Mouse (Mus musculus) kidney, adult 8-10 months (tissue): ENCODE measurements around the gene Ppp1r8.
A peak's percentile ranks its signal among the peaks of the same experiment; 100 is the strongest.

Source experiments
- DNase-seq, 2 experiments: peaks; one replicate each; pipeline ENCODE4 v3.0.0; 2022

Ppp1r8 gene

DNA sequence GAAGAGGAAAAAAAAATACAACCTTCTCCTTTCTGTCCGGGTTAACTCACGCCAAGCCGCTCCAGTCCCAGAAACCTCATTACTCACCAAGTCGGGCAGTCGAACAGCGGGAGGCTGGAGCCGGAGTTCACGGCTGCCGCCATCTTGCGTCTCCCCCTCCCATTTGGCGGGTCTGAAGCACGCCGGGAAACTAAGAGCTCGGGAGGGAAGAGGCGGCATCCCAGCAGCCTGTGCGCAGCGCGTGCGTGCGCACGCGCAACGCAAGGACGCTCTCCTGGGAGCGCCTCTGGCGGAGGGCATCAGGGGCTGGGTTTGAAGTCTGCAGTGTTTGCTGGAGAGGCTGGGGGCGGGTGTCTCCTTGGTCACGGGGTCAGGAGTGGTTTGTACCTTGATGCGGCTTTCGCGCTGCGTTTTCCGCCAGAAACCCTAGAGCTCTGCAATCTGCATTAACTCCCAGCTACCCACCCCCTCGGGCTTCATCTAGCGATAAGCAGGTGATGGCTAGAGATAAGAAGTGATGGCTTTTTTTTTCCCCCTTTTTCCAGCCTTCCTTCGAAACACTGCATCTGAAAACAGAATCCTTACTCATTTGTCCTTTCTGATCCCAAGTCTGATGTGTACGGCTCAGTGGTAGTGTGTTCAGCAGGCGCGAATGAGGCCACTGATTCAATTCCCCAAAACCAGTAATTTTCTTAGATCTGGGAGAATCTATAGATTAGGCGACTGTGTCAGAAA is at the start of gene Ppp1r8:
Gene Ppp1r8 (minus strand): TSS at position 200 of the 735 bp plus-strand sequence.
- peak; percentile 86 to 90 for DNase-seq

DNA sequence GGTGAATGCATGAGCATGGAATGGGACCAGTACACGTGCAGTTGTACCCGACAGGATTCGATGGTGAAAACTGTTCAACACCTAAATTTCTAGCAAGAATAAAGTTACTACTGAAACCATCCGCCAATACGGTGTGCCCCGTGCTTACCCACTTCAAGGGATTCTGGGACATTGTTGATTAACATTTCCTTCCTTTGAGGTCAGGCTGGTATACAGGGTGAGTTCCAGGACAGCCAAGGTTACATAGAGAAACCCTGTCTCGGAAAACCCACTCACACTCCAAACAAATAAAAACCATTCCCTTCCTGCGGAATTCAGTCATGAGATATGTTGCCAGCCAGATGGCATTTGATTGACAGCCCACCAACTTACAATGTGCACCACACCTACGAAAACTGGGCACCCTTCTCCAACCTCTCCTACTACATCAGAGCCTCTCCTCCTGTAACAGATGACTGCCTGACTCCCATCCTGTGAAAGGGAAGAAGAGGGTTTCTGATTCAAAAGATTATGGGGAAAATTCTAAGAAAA is 41.9 kb upstream of the Ppp1r8 start:
- no peak for DNase-seq

DNA sequence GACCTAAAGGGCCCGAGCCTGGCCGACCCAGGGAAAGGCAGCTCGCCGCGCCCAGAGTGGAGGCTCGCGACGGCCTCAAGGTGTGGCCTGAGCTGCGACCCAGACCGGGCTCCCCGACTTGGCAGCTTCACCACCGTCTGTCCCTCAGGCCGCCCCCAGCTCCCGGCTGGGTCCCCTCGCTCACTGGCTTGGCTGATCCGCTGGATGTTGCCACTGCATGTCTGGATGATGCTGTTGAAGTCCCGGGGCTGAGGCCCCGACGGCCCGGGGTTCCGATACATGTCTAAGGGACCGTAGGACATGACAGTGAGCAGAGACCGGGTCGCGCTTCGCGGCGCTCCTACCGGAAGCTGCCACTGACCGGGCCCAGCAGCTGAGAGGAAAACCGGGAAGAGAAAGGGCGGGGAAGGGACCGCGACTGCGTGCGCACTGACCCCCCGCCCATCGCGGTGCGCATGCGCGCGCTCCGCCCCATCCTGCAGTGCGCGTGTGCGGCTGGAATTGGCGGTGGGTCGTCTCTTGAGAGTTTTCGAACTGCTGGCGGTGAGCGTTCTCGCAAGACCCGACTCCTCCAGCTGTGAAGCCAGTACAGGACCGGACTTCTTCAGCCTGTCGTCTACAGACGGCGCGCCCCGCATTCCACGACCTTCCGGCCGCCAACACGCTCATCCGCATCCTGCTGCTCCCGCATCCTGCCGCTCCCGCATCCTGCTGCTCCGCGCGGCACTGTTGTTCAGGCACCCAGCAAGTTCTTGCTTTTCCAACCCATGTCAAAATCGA is 41.3 kb upstream of the Ppp1r8 start, which contains the start of gene Stx12:
Gene Stx12 (minus strand): TSS at position 446 of the 780 bp plus-strand sequence.
- DNase-seq, result peak; percentile 86 to 88

DNA sequence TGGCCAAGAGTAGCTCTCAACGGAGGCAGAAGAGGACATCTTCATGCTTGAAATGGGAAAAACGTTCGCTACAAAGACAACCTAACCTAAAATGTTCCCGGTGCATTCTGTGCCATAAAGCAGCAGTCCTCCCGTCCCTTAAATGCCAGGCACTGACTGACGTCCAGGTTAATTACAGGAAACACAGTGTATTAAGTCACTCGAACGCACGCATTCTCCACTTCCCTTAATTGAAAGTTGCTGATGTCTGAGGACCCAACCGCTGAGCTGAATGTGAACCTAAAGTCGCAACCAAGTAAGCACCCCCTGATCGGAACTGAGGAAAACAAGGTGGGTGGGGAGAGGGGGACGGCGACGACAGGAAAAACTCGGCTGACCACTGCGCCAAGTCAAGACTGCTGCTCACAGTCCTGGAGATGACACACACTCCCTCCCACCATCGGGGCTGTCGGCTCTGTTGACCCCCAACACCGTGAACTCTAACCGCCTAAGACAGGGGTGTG is 40.6 kb upstream of the Ppp1r8 start:
- no peak for DNase-seq

DNA sequence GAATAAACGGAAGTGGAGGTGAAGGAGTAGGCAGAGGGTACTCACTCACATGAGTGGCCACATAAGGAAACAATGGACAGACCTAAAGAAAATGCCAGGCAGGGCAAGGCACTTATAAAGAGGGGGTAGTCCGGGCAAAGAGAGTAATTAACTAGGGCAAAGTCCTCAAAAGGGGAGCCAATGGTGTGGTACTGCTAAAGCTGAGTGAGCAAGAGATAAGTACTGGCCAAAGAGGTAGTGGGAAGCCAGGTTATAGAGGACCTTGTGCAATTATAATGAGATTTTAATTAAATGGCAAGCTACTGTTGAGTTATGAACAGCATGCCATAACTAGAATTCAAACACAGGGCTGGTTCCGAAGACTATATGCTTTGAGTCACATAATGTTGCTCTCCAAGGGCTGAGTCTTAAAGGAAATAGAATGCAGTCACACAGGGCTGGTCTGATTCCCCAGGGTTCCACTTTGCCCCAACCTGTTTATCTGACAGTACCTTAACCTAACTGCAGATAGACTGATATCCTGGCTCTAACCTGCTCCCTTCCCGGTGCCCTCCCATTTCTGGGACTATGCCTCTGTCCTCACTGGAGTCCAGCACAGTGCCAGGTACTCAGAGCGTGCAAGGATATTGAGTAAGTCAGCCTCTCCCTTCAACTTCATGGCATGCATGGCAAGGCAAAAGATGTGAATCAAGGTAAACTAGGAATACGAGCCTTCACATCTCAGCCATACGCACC is 31.6 kb upstream of the Ppp1r8 start:
- DNase-seq, result peak in 1 of 2 experiments; percentile 13

DNA sequence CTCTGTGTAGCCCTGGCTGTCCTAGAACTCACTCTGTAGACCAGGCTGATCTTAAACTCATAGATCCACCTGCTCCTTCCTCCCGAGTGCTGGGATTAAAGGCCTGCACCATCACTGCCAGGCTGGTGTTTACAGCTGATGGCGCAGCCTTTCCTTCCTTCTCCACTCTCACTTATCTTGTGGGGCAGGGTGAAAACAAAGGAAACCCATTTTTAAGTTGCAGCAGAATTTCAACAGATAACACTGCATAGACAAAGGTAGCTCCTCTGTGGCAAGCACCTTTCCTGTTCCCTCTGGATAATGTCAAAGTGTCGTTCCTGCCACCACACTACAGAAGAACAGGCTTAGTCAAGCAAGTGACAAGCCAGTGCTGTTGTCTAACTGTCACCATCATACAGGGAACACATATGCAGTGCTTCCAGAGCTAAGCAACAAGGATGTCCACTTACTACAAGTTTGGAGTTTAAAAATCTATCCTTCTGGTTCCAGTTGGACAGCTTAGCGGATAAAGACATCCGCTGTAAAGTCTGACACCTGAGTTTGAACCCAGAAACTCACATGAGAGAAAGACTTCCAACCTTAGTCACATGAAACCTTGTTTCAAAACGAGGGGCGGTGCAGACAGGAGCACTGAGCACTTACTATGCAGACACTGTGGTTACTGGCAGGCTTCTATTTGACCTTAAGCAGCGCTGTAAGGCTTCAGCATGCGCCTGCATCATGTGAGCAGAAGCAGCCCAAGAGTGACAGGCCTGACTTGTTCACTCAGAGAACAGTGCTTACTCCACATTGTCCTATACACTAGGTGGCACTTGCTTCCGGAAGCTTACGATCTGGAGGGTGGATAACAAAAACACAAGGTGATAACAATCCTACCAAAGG is 30.8 kb upstream of the Ppp1r8 start:
- DNase-seq, result no peak

DNA sequence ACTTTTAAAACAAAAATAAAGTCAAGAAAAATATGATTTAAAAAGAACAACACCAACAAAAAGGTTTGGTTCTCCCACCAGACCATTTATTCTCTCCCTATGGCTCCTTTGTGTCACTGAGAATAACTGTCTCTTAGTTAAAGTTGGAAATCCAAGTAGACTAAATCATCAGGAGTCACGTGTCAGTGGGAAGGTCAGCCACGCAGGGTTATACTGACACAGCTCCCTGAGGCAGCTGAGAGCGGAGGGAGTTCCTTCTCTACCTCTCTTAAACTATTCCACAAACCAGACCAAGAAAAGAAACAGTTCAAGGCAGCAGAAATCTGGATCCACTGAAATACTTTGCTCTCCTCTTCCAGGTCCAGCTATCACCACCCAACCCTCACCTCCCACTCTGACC is 28.1 kb upstream of the Ppp1r8 start:
- no peak for DNase-seq

DNA sequence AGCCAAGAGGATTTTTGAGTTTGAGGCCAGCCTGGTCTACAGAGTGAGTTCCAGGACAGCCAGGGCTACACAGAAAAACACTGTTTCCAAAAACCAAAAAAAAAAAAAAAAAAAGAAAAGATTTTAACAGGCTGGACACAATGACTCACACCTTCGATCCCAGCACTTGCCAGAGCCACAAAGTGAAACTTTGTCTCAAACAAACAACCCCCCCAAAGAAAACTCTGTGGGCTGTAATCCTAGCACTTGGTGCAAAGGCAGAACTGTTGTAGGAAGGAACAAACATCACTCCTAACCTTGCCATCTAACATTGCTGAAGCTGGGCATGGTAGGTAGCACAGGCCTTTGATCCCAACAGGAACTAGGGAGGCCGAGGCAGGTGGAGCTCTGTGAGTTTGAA is 21.9 kb upstream of the Ppp1r8 start:
- no peak for DNase-seq

- no peak for DNase-seq
Observed at GRCm38 (mm10) chr4:132863012-132863411, 20.0 kb upstream of the Ppp1r8 start.

- no peak for DNase-seq
Observed at GRCm38 (mm10) chr4:132860880-132861279, 17.9 kb upstream of the Ppp1r8 start.

GRCm38 (mm10) chr4:132843705-132844071 is 719 bp upstream of the Ppp1r8 start:
- DNase-seq, result no peak

- DNase-seq, result peak in 1 of 2 experiments; percentile 21
Observed at GRCm38 (mm10) chr4:132842281-132842906, 575 bp downstream of the Ppp1r8 start.

- no peak for DNase-seq
Observed at GRCm38 (mm10) chr4:132841493-132841892, 1.5 kb downstream of the Ppp1r8 start.

DNA sequence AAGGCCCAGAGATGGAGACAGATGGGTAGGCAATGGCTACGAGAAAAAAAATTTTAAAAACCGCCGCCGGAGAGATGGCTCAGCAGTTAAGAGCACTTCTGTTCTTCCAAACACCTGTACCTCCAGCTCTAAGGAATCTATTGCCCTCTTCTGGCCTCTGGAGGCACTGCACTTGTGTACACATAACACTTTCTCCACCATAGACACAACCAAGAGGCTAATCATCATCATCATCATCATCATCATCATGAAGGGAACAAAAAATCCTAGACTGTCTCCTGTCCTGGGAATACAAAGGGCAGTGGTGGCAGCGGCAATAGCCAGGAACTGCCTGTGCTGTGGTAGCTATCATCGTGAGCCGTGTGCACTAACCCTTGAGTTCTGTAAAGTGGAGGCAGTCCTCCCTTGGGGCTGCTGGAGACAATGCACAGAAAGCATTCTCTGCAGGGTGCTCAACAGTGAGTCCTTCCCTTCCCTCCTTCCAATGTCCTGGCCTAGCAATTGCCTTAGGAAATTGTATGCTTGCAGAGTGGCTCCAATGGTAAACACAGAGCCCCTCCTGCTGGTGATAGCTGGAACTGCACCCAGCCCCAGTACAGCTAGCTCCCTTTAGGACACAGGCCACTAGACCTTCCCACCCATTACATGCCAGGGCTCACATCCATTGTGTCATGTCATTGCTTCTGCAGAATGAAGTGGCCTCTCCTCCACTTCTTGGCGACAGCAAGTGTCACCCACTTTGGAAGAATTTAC is 19.2 kb downstream of the Ppp1r8 start:
- peak; percentile 30 to 77 for DNase-seq

- DNase-seq, result no peak
Observed at GRCm38 (mm10) chr4:132818442-132818841, 24.5 kb downstream of the Ppp1r8 start.

GRCm38 (mm10) chr4:132816855-132817254 is 26.1 kb downstream of the Ppp1r8 start:
- no peak for DNase-seq

DNA sequence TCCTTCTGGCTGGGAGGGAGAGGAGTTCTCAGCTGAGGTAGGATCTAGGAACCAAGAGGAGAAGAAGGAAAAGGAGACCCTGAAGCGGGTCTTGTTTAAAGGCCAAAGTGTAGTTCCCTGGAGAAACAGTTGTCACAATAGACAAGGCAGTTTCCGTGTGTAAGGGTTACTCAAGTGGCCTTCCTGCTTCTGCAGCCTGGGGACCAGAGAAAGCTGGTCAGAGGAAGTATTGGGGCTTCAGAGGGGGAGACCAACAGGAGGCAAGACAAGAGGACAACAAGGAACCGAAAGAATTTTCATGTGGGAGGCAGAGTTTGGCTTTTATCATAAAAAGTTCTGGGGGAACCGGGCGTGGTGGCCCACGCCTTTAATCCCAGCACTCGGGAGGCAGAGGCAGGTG is 26.6 kb downstream of the Ppp1r8 start:
- no peak for DNase-seq

DNA sequence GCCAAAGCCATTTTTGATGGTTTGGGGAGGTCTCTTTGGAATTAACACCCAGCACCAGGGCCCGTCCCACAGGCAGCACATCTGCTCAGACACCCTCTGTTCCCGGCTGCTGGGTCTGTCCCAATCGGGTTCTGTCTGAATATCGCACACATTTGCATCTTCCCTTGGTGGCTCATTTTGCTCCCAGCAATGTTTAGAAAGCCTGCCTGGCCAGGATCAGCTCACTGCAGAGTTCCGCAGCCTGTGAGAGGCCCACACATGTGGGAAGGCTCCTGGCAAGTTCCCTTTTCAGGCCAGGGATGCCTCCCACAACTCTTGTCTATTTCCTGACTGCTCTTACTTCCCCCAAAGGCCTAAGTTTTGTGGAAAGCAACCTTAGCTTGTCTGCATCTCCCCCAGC is 33.3 kb downstream of the Ppp1r8 start:
- no peak for DNase-seq

DNA sequence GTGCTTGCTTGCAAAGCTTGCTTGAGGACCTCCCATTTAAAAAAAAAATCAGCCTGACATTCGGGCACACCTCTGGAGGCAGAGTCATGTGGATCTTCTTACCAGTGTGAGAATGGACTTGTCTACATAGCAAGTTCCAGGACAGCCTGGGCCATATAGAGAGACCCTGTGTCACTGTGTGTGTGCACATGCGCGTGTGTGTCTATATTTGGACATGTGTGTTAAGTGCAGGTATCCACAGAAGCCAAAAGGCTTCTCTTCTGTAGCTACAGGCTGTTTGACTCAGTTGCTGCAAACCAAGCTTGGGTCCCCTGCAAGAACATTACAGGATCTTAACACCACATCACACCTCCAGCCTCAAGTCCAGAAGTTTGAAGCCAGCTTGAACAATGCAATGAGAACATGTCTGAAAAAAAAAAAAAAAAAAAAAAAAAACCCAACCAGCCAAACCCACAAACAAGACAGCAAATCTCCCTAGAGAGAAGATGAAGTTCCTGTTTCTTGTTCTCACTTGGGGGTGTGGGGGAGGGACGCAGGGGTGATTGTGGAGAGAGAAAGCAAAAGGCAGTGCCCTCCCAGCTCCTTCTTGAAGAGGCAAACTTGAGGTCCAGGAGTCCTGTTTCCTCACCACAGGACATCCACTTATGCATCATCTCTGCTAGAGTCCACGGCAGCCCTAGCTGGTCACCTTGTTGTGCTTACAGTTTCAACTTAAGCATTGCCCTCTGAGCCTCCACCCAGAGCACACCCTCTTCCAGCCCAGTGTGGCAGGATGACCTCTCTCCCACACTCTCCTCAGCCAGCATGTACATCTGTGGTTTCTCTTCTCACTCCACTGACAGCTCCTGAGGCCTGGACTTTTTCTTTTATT is 35.0 kb downstream of the Ppp1r8 start:
- DNase-seq, result no peak
